Mouse (Mus musculus) intestine, embryonic 14.5 days (tissue): ENCODE measurements around the gene Rsph14. TPM values are rescaled to one million over a fixed set of nuclear protein-coding genes. Genes with fewer than 3 reads are reported as not detected.
"Not testable (repeated sequence)": the region's sequence is repeated elsewhere in the genome, so short reads cannot be mapped to it uniquely, and the experiment has no call there.

Source experiments
- ATAC-seq: fragments of 200-750 bp; cut with Nextera tagmentation; replicated peaks from 2 replicates; pipeline ENCODE4 v1.8.0; 2017; ENCODE audit warnings: low read depth, moderate number of reproducible peaks, moderate TSS enrichment, moderate library complexity; ENCODE audit not compliant: low FRiP score, low TSS enrichment
- DNase-seq: peaks from one replicate; pipeline ENCODE4 v3.0.0-alpha.2; 2018; ENCODE audit warnings: low spot score
- H3K27ac ChIP-seq: fragments of 300-500 bp; sonication (generic); 2 replicates; pipeline ENCODE4 v1.5.1; 2014; ENCODE audit warnings: low read depth, mild to moderate bottlenecking, control low read depth
- H3K27me3 ChIP-seq: fragments of 300-500 bp; sonication (generic); replicated peaks from 2 replicates; pipeline ENCODE4 v1.6.1; 2014; ENCODE audit warnings: low read length, control low read depth; ENCODE audit not compliant: control insufficient read depth, insufficient read depth
- H3K36me3 ChIP-seq: fragments of 300-500 bp; sonication (generic); 2 replicates; pipeline ENCODE4 v1.6.1; 2014; ENCODE audit warnings: low read length, control low read depth; ENCODE audit not compliant: control insufficient read depth, insufficient read depth
- H3K4me1 ChIP-seq: fragments of 300-500 bp; sonication (generic); replicated peaks from 2 replicates; pipeline ENCODE4 v1.6.1; 2014; ENCODE audit warnings: low read length, control low read depth, mixed read lengths; ENCODE audit not compliant: control insufficient read depth, insufficient read depth
- H3K4me2 ChIP-seq: fragments of 300-500 bp; sonication (generic); 2 replicates; pipeline ENCODE4 v1.6.1; 2014; ENCODE audit warnings: low read length
- H3K4me3 ChIP-seq: fragments of 300-500 bp; sonication (generic); 2 replicates; pipeline ENCODE4 v1.5.1; 2014; ENCODE audit warnings: low read depth, low read length, control low read depth, mixed read lengths
- H3K9ac ChIP-seq: fragments of 300-500 bp; sonication (generic); 2 replicates; pipeline ENCODE4 v1.6.1; 2014; ENCODE audit warnings: mild to moderate bottlenecking, low read length
- H3K9me3 ChIP-seq: fragments of 300-500 bp; sonication (generic); 2 replicates; pipeline ENCODE4 v1.6.1; 2016; ENCODE audit warnings: low read length, control low read depth; ENCODE audit not compliant: control insufficient read depth
- WGBS: fragments of 180-500 bp; shearing (Covaris S2); extraction: QIAGEN DNeasy Blood & Tissue Kit; methylation state at CpG from one replicate; pipeline ENCODE4 v1.1.7; 2014; 5-methylcytosine and 5-hydroxymethylcytosine counted together
- polyA plus RNA-seq: library from polyadenylated mRNA; unstranded; fragments of >200 nt; fragmentation: Nextera tagmentation; extraction: Ambion mirVana; gene quantifications from 2 replicates; pipeline ENCODE4 v1.2.1, GENCODE M21; 2014

Rsph14 gene
- polyA plus RNA-seq, 1 experiment from 2014 or later, result not detected

DNA sequence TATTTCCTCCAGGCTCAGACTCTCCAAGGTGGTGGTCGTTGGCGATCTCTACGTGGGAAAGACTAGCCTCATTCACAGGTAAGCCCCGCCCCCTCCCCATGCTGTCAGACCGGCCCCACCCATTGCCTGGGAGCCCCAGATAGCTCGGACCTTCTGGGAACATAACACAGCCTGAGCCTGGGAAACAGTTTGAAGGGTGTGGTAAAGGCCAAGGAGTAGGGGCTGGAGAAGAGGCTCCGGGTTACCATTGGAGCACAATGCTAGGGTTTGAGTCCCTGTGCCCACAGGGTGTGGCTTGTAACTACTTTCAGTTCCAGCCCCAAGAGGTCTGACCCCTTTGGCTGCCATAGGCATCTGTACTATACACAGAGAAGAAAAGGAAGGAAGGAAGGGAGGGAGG lies 12.1 kb upstream of the Rsph14 start:
- H3K9me3 ChIP-seq, result no peaks in the 10 kb centered on the region
- WGBS, result 37% methylated on average over 7 of the region's 7 CpGs
- ATAC-seq (0 out of 2 replicates have a peak, but pooled peaks have one; percentile 36), DNase-seq (peak; percentile 41)
- no peaks in the 10 kb centered on the region for H3K27me3 ChIP-seq
- no peak overlapping the region for H3K27ac ChIP-seq
- H3K4me1 ChIP-seq, result no peaks in the 10 kb centered on the region
- H3K9ac ChIP-seq, result no peak overlapping the region
- peaks cover 5% of the 10 kb centered on the region; the same call in 1 of the 2 replicates for H3K36me3 ChIP-seq
- no peak overlapping the region for H3K4me3 ChIP-seq
- no peak overlapping the region for H3K4me2 ChIP-seq

DNA sequence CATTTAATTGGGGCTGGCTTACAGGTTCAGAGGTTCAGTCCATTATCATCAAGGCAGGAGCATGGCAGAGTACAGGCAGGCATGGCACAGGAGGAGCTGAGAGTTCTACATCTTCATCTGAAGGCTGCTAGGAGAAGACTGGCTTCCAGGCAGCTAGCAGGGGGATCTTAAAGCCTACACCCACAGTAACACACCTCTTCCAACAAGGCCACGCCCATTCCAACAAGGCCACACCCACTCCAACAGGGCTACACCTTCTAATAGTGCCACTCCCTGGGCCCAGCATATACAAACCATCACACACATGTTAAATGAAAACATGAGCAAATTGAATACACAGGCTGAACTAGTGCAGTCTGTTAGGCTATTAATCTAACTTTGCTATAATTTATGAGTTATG lies 9.7 kb upstream of the Rsph14 start:
- not testable (repeated sequence) for H3K4me1 ChIP-seq, H3K4me3 ChIP-seq, H3K4me2 ChIP-seq, H3K9me3 ChIP-seq, H3K27ac ChIP-seq, H3K36me3 ChIP-seq, H3K9ac ChIP-seq, H3K27me3 ChIP-seq, ATAC-seq, DNase-seq
- WGBS, result 7% methylated on average over 1 of the region's 1 CpGs

DNA sequence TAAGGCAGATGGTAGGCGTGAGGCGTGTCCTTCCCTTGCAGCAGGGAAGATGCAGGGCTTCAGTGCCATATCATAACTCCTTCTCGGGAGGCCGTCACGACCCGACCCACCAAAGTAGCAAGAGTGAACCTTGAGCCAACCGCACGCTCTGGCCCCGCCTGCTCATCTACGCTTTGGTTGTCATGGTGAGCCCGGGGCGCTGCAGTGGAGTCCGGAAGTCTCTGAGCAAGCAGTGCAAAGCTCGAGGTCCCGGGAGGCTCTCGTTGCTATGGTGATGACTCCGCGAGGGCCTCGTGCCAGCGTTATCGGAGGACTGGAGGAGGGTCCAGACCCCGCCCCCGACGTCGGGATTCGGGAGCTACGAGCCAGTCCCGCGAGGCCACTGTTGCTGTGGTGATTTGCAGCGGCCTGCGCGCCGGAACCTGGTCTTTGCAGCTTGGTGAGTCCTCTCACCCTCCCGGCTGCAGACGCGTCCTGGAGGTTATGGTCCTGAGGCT lies 4.5 kb upstream of the Rsph14 start, which contains the start of gene Rab36:
Rab36 (plus strand) TSS at position 176 of the 497 bp plus-strand sequence.
- peak within 1 kb of the TSS; percentile 56 for H3K9ac ChIP-seq
- H3K9me3 ChIP-seq, result no peaks in the 10 kb centered on the region

DNA sequence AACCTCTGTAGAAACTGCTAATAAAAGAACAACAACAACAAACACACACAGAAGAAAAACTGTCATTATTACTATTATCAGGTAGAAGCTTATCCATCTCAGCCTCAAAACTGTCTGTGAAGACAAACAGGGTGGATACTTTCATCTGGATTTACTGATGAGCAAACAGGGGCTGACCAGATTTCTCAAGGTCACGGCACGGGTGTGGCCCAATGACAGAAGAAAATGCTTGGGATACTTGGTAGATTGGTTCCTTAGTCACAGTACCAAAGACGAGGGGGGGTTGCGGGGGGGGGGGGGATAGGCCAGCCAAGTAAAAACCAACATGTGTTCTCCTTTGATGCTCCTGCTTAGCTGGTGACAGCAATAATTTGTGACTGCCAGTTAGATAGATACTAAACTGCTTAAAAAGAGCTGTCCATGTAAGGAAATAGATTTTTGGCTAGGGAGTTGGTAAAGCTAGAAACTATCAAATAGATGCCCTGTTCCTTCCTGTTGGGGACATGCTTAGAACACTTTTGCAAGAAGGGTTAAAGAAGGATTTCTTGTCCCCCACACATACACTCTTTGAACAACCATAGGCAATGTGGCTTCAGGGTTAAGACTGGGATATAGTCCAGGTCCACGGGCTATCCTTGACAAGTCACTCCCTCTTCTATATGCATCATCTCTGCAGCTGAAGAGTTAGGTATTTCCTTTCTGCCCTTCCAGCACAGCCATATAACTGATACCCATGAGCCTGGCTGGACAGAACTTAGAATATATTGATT lies 856 bp downstream of the Rsph14 start:
- H3K4me1 ChIP-seq, result peaks cover 7% of the 10 kb centered on the region; the same call in 1 of the 2 replicates
- ATAC-seq (no peak), DNase-seq (no peak)
- no peak overlapping the region for H3K4me3 ChIP-seq
- WGBS, result 65% methylated on average over 5 of the region's 5 CpGs
- H3K36me3 ChIP-seq, result no peaks in the 10 kb centered on the region
- H3K27me3 ChIP-seq, result no peaks in the 10 kb centered on the region
- no peak overlapping the region for H3K9ac ChIP-seq
- no peaks in the 10 kb centered on the region for H3K9me3 ChIP-seq
- no peak overlapping the region for H3K27ac ChIP-seq
- no peak overlapping the region for H3K4me2 ChIP-seq

More for the DNA sequence above, 4.5 kb upstream of the Rsph14 start, which contains the start of gene Rab36:
- peaks cover 14% of the 10 kb centered on the region for H3K4me1 ChIP-seq
- no peaks in the 10 kb centered on the region for H3K36me3 ChIP-seq
- peak within 1 kb of the TSS; percentile 64 for H3K27ac ChIP-seq
- DNase-seq, result peak; percentile 97
- peak; percentile 99 for ATAC-seq
- no peaks in the 10 kb centered on the region for H3K27me3 ChIP-seq
- under 1% methylated on average over 36 of the region's 36 CpGs for WGBS
- peak within 1 kb of the TSS; percentile 67 for H3K4me2 ChIP-seq
- peak within 1 kb of the TSS; percentile 44 for H3K4me3 ChIP-seq

DNA sequence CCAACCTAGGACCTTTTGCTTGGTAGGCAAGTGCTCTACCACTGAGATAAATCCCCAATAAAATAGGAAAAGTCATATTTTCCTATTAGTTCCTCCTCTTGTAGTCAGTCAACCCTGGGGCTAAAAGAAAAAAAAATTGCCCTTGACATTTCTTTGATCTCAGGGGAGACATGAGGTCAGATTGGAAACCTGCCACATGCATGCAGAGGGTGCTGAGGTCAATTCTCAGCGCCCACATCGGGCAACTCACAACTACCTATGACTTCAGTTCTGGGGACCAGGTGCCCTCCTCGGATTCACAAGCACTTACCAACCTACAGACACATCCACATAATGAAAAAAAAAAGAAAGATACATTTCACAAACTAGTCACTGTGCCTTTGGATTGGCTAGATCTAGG lies 2.2 kb downstream of the Rsph14 start:
- ATAC-seq, result no peak
- Histone ChIP-seq H3K27ac (no peak overlapping the region), H3K4me1 (peaks cover 7% of the 10 kb centered on the region; the same call in 1 of the 2 replicates), H3K4me2 (no peak overlapping the region), H3K9me3 (no peaks in the 10 kb centered on the region), H3K9ac (no peak overlapping the region), H3K4me3 (no peak overlapping the region), H3K27me3 (no peaks in the 10 kb centered on the region), H3K36me3 (no peaks in the 10 kb centered on the region)
- 77% methylated on average over 3 of the region's 3 CpGs for WGBS
- DNase-seq, result no peak

DNA sequence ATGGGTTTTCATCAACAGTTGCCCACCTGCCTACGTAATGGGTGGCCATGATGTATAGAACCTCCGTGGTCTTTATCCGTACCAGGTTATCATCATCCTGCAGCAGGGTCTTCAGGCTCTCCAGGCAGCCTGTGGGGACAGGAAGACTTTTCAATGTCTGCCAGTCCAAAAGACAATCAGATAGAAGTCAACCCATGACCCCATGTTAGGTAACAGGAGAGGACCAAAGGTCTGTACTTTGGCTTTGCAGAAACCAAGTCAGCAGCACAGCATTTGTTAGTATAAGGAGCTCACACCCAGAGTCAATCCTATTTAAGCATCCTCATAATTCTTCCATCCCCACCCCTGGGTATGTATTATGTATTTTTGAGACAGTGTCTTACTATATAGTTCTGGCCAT lies 2.7 kb downstream of the Rsph14 start:
- Histone ChIP-seq H3K4me1 (peaks cover 7% of the 10 kb centered on the region; the same call in 1 of the 2 replicates), H3K4me2 (no peak overlapping the region), H3K4me3 (no peak overlapping the region), H3K9ac (no peak overlapping the region), H3K27me3 (no peaks in the 10 kb centered on the region), H3K27ac (no peak overlapping the region), H3K9me3 (no peaks in the 10 kb centered on the region), H3K36me3 (no peaks in the 10 kb centered on the region)
- ATAC-seq (no peak), DNase-seq (no peak)
- WGBS, result 88% methylated on average over 3 of the region's 3 CpGs

DNA sequence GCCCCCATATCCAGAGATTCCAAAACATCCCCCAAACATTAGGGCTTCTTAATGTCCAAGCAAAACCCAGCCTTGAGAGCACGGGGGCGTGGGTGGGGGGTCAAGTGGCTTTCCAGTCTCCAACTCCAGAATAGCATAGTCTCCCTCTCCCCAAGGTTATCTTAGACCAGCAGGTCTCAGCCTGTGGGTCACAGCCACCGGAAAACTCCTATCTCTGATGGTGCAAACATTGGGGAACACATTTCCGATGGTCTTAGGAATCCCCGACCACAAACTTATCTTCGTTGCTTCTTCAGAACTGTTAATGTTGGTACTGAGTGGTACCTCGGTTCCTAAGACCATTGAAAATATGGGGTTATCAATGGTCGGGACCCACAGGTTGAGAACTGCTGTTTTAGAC lies 3.6 kb downstream of the Rsph14 start:
- H3K9ac ChIP-seq, result no peak overlapping the region
- H3K4me3 ChIP-seq, result no peak overlapping the region
- ATAC-seq, result no peak
- peaks cover 7% of the 10 kb centered on the region; the same call in 1 of the 2 replicates for H3K4me1 ChIP-seq
- no peaks in the 10 kb centered on the region for H3K36me3 ChIP-seq
- no peak overlapping the region for H3K4me2 ChIP-seq
- no peaks in the 10 kb centered on the region for H3K9me3 ChIP-seq
- no peaks in the 10 kb centered on the region for H3K27me3 ChIP-seq
- no peak overlapping the region for H3K27ac ChIP-seq
- no peak for DNase-seq
- WGBS, result 90% methylated on average over 8 of the region's 8 CpGs

DNA sequence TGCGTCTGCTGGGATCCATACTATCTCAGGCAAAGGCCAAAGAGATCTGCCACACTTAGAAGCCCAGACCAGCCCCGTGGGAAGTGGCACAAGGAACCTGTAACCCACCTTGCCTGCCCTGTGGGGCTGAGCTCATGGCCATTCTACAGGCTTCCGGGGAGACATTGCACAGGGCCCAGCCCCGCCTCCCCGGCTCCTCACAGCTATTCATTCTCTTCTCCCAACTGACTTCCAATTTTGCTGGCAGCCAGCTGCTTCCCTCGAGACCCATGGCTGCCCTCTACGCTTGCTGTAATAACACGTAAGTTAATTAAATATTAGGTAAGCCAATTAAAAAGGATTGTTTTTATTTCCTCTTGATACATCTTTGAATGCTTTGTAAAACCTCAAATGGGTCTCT lies 5.9 kb downstream of the Rsph14 start:
- Histone ChIP-seq H3K27me3 (no peaks in the 10 kb centered on the region), H3K4me2 (no peak overlapping the region), H3K4me3 (no peak overlapping the region), H3K9me3 (no peaks in the 10 kb centered on the region), H3K36me3 (no peaks in the 10 kb centered on the region), H3K4me1 (no peaks in the 10 kb centered on the region), H3K9ac (no peak overlapping the region), H3K27ac (no peak overlapping the region)
- DNase-seq (no peak), ATAC-seq (no peak)
- WGBS, result 69% methylated on average over 8 of the region's 8 CpGs
